Mouse (Mus musculus): ENCODE measurements around the gene Supt5. TPM values are rescaled to one million over a fixed set of nuclear protein-coding genes. Genes with fewer than 3 reads are reported as not detected.

The Supt5 gene
- polyA plus RNA-seq, 1 experiment = 109 TPM

GRCm38 (mm10) chr7:28290638-28291590 is 47.6 kb downstream of the Supt5 start, which contains the start of gene Selenov:
TSS of gene Selenov (minus strand) at chr7:28291186.
- Histone ChIP-seq H3K4me3 (replicated peaks; ENCODE audit: extremely low read depth, low read depth, low read length) (no peak within 1 kb of the TSS), H3K4me1 (ENCODE audit: control insufficient read depth, insufficient read depth, low read length) (no peaks in the 10 kb centered on the region)
- no peak for DNase-seq
- TF ChIP-seq CTCF (IDR thresholded peaks at IDR 0.05; ENCODE audit: insufficient read depth, low read length) = no peak
- no peak for TF ChIP-seq POLR2A (IDR thresholded peaks at IDR 0.05; ENCODE audit: borderline replicate concordance, extremely low read depth, low read depth, low read length)
- 3% methylated on average over 52 of the region's 52 CpGs for WGBS

- DNase-seq = no peak
- no peak overlapping the region for H3K4me3 ChIP-seq (replicated peaks; ENCODE audit: extremely low read depth, low read depth, low read length)
- WGBS = 2% methylated on average over 18 of the region's 18 CpGs
Observed at GRCm38 (mm10) chr7:28290165-28290564, 48.4 kb downstream of the Supt5 start.

DNA sequence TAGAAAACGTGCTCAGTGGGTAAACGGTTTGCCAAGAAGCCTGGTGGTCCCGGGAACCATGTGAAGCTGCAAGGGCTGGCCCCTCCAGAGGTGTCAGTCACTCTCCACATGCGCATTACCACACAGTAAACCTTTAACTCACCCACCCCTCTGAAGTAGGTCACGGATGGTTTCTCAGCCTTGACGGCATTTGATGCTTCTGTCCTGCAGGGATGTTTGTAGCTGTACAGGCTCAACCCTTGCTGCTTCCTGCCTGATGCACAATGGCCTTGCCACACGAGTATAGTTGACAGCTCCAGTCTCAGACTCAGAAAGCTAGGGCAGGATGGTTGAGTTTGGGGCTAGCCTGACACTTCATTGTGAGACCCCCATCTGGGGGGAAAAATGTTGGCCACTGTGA is 57.9 kb downstream of the Supt5 start:
- WGBS = 78% methylated on average over 7 of the region's 7 CpGs
- no peak overlapping the region for H3K4me3 ChIP-seq (replicated peaks; ENCODE audit: extremely low read depth, low read depth, low read length)
- DNase-seq = no peak
- no peaks in the 10 kb centered on the region for H3K4me1 ChIP-seq (ENCODE audit: control insufficient read depth, insufficient read depth, low read length)
- no peak for TF ChIP-seq POLR2A (IDR thresholded peaks at IDR 0.05; ENCODE audit: borderline replicate concordance, extremely low read depth, low read depth, low read length)
- no peak for TF ChIP-seq CTCF (IDR thresholded peaks at IDR 0.05; ENCODE audit: insufficient read depth, low read length)

More at GRCm38 (mm10) chr7:28290165-28290564, 48.4 kb downstream of the Supt5 start:
- TF ChIP-seq POLR2A (IDR thresholded peaks at IDR 0.05; ENCODE audit: borderline replicate concordance, extremely low read depth, low read depth, low read length) = no peak
- no peak for TF ChIP-seq CTCF (IDR thresholded peaks at IDR 0.05; ENCODE audit: insufficient read depth, low read length)
- H3K4me1 ChIP-seq (ENCODE audit: control insufficient read depth, insufficient read depth, low read length) = no peaks in the 10 kb centered on the region

GRCm38 (mm10) chr7:28278279-28278652 is 60.3 kb downstream of the Supt5 start:
- TF ChIP-seq POLR2A (IDR thresholded peaks at IDR 0.05; ENCODE audit: borderline replicate concordance, extremely low read depth, low read depth, low read length) (no peak), CTCF (IDR thresholded peaks at IDR 0.05; ENCODE audit: insufficient read depth, low read length) (no peak)
- Histone ChIP-seq H3K4me3 (replicated peaks; ENCODE audit: extremely low read depth, low read depth, low read length) (peak overlapping the region; percentile 92), H3K4me1 (ENCODE audit: control insufficient read depth, insufficient read depth, low read length) (no peaks in the 10 kb centered on the region)
- 80% methylated on average over 7 of the region's 7 CpGs for WGBS
- DNase-seq = no peak

DNA sequence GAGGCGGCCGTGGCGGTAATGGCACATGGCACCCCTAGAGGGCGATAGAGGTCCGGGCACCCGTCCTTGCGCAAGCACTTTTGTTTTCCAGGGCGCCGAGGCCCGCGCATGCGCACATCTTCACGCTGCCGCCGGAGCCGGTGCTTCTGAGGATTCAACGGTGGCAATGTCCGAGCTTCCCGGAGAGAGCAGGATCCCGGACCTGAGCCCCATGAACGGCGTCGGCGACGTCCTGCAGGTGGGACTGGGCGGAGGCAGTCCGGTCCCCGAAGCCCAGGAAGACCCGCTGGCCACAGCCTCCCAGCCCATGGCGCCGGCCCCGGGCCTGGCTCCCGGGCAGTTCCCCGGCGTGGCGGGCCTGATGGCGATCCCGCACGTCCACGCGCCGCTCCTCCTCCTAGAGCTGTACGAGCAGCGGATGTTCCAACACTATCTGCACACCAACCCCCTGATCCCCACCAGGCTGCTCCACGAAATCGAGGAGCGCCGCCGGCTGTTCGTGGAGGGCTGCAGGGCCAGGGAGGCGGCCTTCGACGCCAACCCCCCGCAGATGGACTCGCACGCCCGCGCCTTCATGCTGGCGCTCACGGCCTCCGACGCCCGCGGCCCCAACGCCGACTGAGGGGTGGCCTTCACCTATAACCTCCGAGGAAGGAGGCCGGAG is 60.8 kb downstream of the Supt5 start, which contains the start of gene Eid2b:
TSS of gene Eid2b (plus strand) at position 125 of the 664 bp plus-strand sequence.
- no peaks in the 10 kb centered on the region for H3K4me1 ChIP-seq (ENCODE audit: control insufficient read depth, insufficient read depth, low read length)
- DNase-seq = peak; percentile 95
- WGBS = 2% methylated on average over 68 of the region's 68 CpGs
- TF ChIP-seq POLR2A (IDR thresholded peaks at IDR 0.05; ENCODE audit: borderline replicate concordance, extremely low read depth, low read depth, low read length) = peak; percentile 79; the same call in 1 of the 2 replicates
- peak; percentile 83 for TF ChIP-seq CTCF (IDR thresholded peaks at IDR 0.05; ENCODE audit: insufficient read depth, low read length)
- peak within 1 kb of the TSS; percentile 92 for H3K4me3 ChIP-seq (replicated peaks; ENCODE audit: extremely low read depth, low read depth, low read length)

GRCm38 (mm10) chr7:28277237-28277614 is 61.3 kb downstream of the Supt5 start:
- TF ChIP-seq POLR2A (IDR thresholded peaks at IDR 0.05; ENCODE audit: borderline replicate concordance, extremely low read depth, low read depth, low read length) = no peak
- TF ChIP-seq CTCF (IDR thresholded peaks at IDR 0.05; ENCODE audit: insufficient read depth, low read length) = no peak
- WGBS = 50% methylated on average over 8 of the region's 8 CpGs
- no peaks in the 10 kb centered on the region for H3K4me1 ChIP-seq (ENCODE audit: control insufficient read depth, insufficient read depth, low read length)
- no peak overlapping the region for H3K4me3 ChIP-seq (replicated peaks; ENCODE audit: extremely low read depth, low read depth, low read length)
- no peak for DNase-seq

DNA sequence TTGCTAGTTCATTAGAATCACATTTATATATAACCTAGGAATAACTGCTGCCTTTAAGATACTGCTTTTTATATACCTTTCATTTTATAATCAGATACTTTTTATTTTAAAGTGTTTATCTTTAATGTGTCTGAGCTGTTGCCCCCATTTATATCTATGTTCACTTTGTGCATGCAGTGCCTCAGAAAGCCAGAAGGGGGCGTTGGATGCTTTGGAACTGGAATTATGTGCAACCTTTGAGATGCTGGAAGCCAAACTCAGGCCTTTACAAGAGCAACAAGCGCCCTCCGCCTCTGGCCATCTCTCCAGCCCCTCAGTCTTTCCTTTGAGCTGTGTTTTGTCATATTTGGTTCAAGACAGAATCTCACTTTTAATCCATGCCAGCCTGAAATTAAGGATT is 66.8 kb downstream of the Supt5 start:
- Histone ChIP-seq H3K4me3 (replicated peaks; ENCODE audit: extremely low read depth, low read depth, low read length) (no peak overlapping the region), H3K4me1 (ENCODE audit: control insufficient read depth, insufficient read depth, low read length) (peaks cover 4% of the 10 kb centered on the region; the same call in 1 of the 2 replicates)
- TF ChIP-seq POLR2A (IDR thresholded peaks at IDR 0.05; ENCODE audit: borderline replicate concordance, extremely low read depth, low read depth, low read length) (no peak), CTCF (IDR thresholded peaks at IDR 0.05; ENCODE audit: insufficient read depth, low read length) (no peak)
- WGBS = 68% methylated on average over 3 of the region's 3 CpGs
- no peak for DNase-seq

GRCm38 (mm10) chr7:28269355-28269754 is 69.2 kb downstream of the Supt5 start:
- Histone ChIP-seq H3K4me1 (ENCODE audit: control insufficient read depth, insufficient read depth, low read length) (peaks cover 4% of the 10 kb centered on the region; the same call in 1 of the 2 replicates), H3K4me3 (replicated peaks; ENCODE audit: extremely low read depth, low read depth, low read length) (no peak overlapping the region)
- DNase-seq = no peak
- 94% methylated on average over 12 of the region's 12 CpGs for WGBS
- no peak for TF ChIP-seq POLR2A (IDR thresholded peaks at IDR 0.05; ENCODE audit: borderline replicate concordance, extremely low read depth, low read depth, low read length)
- no peak for TF ChIP-seq CTCF (IDR thresholded peaks at IDR 0.05; ENCODE audit: insufficient read depth, low read length)

DNA sequence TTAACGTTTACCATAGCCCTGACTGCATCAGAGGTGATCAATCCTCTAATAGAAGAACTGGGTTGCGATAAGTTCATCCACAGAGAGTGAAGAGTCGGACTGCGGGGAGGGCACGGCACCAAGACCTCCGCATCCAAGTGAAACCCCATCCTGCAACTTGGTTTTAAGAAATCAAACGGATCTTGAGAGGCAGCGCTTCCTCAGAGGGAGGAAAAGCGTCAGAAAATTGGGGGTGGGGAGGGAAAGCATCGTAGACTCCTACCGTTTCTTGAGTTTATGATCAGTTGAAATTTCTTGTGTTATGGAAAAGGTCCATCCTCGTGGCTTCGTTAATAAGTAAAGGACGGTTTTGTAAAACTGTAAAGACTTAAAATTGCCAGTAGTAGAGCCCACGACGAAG is 70.0 kb downstream of the Supt5 start:
- WGBS = 23% methylated on average over 16 of the region's 16 CpGs

More for the DNA sequence above, 70.0 kb downstream of the Supt5 start:
- no peak for DNase-seq
- Histone ChIP-seq H3K4me1 (ENCODE audit: control insufficient read depth, insufficient read depth, low read length) (peaks cover 4% of the 10 kb centered on the region; the same call in 1 of the 2 replicates), H3K4me3 (replicated peaks; ENCODE audit: extremely low read depth, low read depth, low read length) (peak overlapping the region; percentile 47)
- TF ChIP-seq POLR2A (IDR thresholded peaks at IDR 0.05; ENCODE audit: borderline replicate concordance, extremely low read depth, low read depth, low read length) (no peak), CTCF (IDR thresholded peaks at IDR 0.05; ENCODE audit: insufficient read depth, low read length) (no peak)

All from lung, adult 2 months (tissue).